Mouse (Mus musculus): ENCODE data around the gene Dcbld2.

Dcbld2 gene

DNA sequence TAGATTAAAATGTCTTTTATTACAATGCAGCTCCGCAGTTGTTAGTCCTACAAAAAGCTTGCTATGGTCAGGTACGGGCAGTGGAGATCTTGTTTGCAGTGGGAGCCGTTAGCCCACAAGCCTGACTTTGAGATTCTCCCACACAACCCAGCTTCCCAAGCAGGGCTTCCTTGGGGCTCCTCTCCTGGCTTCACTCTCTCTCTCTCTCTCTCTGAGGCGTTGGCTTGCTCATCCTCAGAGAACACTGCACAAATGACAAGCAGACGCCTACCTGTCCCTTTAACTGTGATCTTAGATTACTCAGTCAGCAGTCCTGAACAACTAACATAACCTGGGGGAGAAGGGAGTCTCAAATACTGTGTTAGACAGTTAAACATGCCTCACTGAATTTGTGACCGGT lies 79.6 kb downstream of the Dcbld2 start:
- DNase-seq (ENCODE audit: low read depth): no peak

DNA sequence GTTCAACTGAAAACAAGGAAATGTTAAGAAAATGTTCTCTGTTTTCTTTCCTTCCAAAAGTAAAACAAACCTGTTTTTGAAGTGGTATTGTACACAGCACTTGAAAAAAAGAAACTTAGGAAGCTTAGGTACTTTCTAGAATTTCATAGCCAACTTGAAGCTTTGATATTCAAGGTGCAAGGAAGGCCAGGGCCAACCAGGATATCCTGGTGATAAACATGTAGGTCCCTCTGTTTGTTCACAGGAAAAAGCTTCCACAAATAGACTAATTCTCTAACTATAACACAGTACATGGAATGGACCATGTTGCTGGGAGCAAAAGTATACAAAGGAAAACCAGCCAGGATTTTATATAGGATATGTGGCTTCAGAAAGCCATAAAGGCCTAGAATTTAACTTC lies 88.5 kb downstream of the Dcbld2 start:
- no peak for DNase-seq (ENCODE audit: low read depth)

DNA sequence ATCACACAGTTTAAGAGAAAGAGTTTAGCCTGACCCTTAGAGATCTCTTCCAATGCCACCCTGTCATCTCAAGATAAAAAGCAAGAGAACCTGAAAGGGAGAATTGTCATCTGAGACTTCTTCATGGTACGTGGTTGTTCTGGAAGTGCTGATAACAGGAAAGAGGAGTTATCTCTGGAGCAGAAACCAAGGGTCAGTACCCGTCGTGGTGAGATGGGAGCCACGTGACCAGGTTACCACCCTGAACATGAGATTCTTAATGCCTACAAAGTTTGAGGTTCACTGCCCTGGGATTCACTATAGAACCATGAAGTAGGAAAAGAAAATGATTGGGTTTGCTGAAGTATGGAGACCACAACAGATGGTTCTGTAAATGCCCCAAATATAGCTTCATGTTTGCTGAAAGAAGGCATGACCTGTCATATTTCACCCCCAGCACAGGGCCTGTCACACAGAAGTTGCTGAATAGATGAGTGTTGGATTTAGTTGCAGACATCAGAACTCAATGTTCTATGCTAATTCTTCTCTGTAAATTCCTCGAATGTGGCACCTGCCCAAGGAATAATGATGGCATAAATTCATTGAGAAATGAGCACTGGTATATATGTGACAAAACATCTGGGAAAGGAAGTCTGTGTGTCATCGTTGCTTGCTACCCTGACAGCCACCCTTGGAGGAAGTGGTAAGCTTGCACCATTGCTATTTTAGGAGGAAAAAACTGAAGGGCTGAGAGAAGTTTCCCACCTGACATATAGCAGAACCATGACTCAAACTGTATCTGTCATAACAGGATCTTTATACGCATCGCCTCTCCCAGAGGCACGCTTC lies 89.9 kb downstream of the Dcbld2 start:
- peak; percentile 60 for DNase-seq (ENCODE audit: low read depth)

DNA sequence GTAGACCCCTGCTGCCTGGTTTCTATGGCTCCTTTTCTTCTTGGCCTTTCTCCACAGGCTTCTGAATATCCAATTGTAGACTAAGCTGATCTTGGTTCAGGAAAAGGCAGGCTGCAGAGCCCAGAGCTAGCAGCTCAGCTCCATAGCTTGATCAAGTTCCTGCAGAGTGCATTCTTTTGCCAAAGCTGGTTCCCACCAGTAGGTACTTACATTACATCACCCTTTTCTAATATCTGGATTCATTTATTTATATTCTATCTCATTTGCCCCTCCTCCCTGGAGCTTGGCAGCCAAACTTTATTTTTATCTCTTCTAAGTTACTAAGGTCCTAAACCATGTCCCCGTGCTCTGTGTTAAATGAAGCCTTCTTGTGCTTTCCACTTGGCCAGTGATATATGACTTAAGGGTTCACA lies 90.9 kb downstream of the Dcbld2 start:
- no peak for DNase-seq (ENCODE audit: low read depth)

DNA sequence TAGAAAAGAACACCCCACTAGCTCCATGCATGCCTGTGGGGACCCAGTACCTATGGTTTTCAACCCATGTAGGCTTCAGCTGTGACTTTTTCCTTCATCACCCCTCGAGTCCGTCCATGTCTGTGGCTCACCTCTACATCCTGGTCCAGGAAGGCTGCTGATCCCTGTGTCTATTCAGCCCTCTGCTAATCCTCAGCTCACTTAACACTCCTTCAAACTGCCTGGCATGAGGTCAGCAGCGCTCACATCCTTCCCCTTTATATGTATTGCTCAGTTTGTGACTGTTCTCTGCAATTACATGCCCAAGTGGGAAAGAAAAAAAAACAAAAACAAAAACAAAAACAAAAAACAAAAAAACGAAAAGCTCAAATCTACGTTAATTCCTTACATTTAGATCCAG lies 91.4 kb downstream of the Dcbld2 start:
- no peak for DNase-seq (ENCODE audit: low read depth)

DNA sequence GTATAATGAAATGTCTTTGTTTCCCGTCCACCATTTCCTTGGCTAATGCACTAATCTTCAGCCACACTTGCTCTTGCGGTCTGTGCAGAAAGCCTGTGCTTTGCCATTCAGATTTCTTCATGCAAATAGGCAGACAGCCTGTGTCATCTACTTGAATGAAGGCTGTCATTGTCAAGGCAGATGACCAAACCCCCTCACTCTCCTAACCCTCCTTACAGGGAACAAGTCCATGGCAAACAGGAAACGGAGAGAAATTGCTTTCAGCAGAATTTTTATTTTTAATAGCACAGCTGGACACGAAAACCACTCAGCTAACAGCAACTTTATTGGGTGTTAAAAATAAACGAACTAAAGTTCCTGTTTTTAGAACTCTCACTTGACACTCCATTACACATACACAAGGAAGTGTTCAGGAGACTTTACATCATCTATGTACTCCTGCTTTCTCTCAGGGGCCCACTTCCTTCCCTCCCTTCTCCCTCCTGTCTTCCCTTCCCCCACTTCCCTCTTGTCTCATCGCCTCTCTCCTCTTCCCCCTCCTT lies 93.6 kb downstream of the Dcbld2 start:
- DNase-seq (ENCODE audit: low read depth): peak; percentile 56

DNA sequence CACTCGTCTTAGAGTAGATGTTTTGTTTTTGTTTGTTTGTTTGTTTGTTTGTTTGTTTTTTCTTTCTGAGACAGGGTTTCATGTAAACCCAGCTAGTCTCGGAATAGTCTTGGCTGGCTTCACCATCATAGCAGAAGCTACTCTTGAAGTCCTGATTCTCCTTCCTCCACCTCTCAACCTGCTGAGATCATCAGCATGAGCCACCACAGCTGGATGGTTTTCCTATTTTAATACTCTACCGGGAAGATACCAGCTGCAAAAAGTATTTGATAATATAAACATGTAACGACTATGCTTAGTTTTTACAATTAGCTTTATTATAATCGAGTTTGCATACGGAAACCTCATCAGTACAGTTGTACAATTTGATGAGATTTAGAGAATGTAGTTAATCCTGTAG lies 94.3 kb downstream of the Dcbld2 start:
- DNase-seq (ENCODE audit: low read depth): no peak

DNA sequence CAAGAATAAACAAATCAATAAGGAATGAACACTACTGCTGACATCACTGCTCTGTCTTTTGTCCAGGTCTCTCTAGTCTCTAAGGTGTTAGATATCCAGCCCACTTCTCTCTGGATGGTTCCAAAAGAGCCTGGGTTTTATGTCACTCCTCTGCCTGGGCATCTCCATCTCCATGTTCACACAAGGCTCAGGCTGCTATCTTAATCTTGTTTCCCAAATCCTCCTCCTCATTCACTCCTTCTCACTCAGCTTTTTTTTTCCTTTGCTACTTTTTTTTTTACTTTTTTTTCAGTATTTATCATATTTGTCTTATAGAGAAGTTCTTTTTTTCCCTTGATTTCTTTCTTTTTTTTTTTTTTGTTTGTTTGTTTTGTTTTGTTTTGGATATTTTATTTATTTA lies 96.7 kb downstream of the Dcbld2 start:
- DNase-seq (ENCODE audit: low read depth): no peak

DNA sequence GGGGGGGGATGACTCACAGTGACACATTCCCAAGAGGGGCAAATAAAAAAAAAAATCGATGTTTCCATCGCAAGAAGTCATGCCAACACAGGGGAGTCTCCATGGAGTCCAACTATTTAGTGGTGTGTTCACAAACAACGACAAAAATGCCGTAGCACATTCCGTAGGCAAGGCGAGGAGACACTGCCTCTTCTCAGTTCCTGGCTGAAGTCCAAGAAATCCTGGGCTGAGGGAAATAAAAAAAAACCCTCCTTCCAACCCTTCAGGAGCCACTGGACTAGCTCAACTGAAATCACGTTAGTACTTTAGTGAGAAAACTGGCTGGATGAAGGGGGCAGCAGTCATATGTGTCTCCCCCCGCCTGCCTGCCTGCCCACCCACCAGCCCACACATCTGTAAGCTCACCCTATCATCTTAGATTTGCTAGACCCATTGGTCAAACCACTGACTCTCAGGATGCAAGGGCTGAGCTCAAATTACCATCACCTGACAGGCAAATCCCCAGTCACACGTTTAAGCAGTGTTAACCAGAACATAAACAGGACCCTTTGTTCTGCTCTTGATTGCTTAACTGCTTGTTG lies 104.0 kb downstream of the Dcbld2 start:
- DNase-seq (ENCODE audit: low read depth): no peak

DNA sequence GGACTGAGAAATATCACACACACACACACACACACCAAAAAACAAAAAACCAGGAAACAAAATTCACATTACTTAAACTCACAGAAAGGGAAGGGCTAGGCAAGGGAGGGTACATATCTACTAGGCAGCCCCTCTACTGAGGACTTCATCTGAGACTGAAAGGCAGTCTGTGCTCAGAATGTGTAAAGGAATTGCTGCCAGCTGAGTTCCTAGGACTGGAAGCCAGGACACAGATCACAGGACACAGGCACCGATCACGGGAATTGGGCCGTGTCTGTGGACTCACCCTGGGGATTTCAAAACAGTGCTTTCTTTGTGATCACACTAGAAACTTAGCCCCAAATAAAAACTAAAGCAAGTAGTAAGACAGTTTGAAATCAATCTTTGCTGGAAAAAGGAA lies 104.6 kb downstream of the Dcbld2 start:
- no peak for DNase-seq (ENCODE audit: low read depth)

DNA sequence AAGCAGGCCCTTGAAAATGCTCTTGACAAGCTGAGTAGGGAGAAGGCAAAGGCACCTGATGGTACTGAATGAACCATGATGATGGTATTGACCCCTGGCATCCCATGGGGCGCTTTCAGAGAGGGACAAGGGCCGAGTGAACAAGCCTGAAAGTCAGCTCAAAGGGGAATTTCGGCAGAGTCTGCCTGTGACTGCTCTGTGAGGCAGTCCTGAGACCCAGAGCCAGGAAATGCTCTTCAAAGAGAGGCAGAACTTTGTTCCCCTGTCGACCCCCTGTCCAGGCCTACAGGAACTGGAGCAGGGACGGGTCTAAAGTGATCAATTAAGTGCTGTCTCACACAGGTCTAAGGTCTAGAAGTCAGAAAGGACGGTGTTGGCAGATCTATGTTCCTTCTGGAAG lies 105.5 kb downstream of the Dcbld2 start:
- no peak for DNase-seq (ENCODE audit: low read depth)

DNA sequence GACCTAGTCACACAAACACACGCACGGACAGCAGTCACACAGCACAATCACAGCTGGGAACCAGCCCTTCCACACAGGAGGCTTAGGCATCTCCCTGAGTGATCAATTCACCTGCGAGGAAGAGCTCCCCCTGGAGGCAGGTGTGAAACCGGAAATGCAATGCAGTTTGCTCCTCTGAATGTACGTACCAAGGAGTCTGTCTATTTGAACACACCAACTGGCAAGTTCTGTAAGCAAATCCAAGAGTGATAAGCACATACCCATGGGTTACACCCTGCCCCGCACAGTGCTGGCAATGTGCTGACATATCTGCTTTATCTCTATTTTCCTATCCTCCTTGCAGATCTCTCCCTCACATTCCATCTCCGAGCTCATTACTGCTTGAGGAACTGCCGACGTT lies 106.3 kb downstream of the Dcbld2 start:
- peak; percentile 49 for DNase-seq (ENCODE audit: low read depth)

DNA sequence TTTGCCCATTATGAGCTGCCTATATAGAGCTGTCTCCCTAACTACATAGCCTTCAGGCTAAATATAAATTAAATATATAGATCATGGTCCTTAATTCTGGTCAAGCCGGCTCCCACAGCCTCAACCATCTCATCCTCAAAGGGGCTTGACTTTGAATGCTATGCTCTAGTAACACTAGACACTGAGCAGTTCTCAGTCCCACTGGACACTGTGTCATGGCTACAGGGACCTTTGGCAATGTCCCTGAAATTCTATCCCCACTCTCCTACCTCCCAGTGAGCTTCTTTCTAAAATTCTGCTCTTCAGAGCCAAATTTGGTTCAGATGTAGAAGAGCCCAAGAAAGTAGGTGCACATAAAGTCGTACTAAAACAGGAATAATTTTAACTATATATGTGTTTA lies 107.9 kb downstream of the Dcbld2 start:
- no peak for DNase-seq (ENCODE audit: low read depth)

DNA sequence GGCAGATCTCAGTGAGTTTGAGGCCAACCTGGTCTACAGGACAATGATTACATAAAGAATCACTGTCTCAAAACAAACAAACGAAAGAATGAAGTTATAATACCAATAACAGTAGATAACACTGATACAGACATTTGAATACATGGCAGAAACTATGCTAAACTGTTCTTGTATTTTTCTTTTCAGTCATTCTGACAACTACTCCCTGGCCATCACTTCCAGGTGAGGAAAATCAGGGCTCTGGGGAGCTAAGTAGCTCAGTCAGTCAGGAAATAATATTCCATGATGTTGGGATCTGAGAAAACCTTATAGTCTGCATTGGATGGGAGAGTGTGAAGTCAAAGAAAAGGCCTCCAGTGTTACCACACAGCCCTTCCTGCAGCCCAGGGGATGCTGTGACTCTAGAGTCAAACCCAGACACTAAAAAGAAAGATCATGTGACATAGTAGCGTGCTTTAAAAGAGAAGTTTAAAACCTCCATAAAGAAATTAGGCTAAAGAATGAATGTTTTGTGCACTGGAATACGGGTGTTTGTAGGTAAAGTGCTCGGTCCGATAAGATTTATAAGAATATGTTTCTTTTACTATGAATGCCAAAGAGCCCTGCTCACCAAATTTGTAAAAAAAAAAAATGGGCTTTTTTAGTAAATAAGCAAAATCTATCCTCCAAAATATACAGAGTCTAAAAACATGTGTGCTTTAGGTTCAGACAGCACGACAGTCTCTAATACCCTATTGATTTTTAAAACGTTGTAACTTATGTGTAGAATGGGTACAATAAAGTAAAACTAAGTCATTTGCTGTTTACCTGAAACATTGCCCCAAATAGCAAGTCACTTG lies 108.9 kb downstream of the Dcbld2 start:
- no peak for DNase-seq (ENCODE audit: low read depth)
